Mouse (Mus musculus) hindbrain, embryonic 14.5 days (tissue): ENCODE measurements at regions not wholly inside any gene's neighbourhood (a gene's known extent, or its start where the extent isn't known, plus 50 kb on each side); places are given as distances from the start of the nearest gene placed in this dataset.

Experiments
- ATAC-seq: fragments of 200-750 bp; cut with Nextera tagmentation; 2 replicates; pipeline ENCODE4 v1.8.0; 2017; ENCODE audit warnings: moderate number of reproducible peaks, mild to moderate bottlenecking, moderate TSS enrichment, moderate library complexity; ENCODE audit not compliant: low FRiP score
- DNase-seq: peaks from one replicate; pipeline ENCODE4 v3.0.0-alpha.2; 2015; ENCODE audit warnings: low spot score
- H3K27ac ChIP-seq: fragments of 300-500 bp; sonication (generic); 2 replicates; pipeline ENCODE4 v1.5.1; 2014; ENCODE audit warnings: mild to moderate bottlenecking, moderate library complexity
- H3K27me3 ChIP-seq: fragments of 300-500 bp; sonication (generic); 2 replicates; pipeline ENCODE4 v1.6.1; 2014; ENCODE audit warnings: mild to moderate bottlenecking, low read length, mixed read lengths; ENCODE audit not compliant: control insufficient read depth, insufficient read depth
- H3K36me3 ChIP-seq: fragments of 300-500 bp; sonication (generic); replicated peaks from 2 replicates; pipeline ENCODE4 v1.6.1; 2014; ENCODE audit not compliant: control insufficient read depth, insufficient read depth
- H3K4me1 ChIP-seq: fragments of 300-500 bp; sonication (generic); replicated peaks from 2 replicates; pipeline ENCODE4 v1.6.1; 2014; ENCODE audit warnings: antibody characterized with exemption, low read length, mixed read lengths; ENCODE audit not compliant: control insufficient read depth, insufficient read depth
- H3K4me2 ChIP-seq: fragments of 300-500 bp; sonication (generic); replicated peaks from 2 replicates; pipeline ENCODE4 v1.6.1; 2014; ENCODE audit warnings: mild to moderate bottlenecking, moderate library complexity
- H3K4me3 ChIP-seq: fragments of 300-500 bp; sonication (generic); replicated peaks from 2 replicates; pipeline ENCODE4 v1.5.1; 2014; ENCODE audit warnings: mild to moderate bottlenecking, low read length
- H3K9ac ChIP-seq: fragments of 300-500 bp; sonication (generic); 2 replicates; pipeline ENCODE4 v1.6.1; 2014
- H3K9me3 ChIP-seq: fragments of 300-500 bp; sonication (generic); 2 replicates; pipeline ENCODE4 v1.6.1; 2016; ENCODE audit warnings: low read length; ENCODE audit not compliant: control insufficient read depth
- WGBS: fragments of 180-500 bp; shearing (Covaris S2); extraction: QIAGEN DNeasy Blood & Tissue Kit; methylation state at CpG from one replicate; pipeline ENCODE4 v1.1.7; 2014; 5-methylcytosine and 5-hydroxymethylcytosine counted together

DNA sequence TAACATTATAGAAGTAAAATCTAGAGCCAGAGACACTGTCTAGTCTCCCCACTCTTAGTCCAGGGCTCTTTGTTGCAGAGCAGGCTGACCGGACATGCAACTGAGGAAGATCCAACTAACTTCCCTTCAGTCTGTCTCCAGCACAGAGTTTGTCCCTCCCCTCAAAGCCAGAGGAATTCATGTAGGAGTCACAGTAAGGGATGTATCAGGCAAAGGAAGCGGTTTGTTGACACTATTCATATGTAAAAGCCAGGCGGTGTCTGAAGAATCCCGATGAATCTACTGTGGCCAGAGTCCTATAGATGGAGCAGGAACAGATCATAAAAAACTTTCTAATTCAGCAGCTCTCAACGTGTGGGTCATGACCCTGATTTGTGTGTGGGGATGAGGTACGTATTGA, 179.7 kb upstream of the Foxn2 start:
- no peak overlapping the region for H3K4me3 ChIP-seq
- no peak overlapping the region for H3K9ac ChIP-seq
- H3K36me3 ChIP-seq = no peaks in the 10 kb centered on the region
- no peak for DNase-seq
- peaks cover 5% of the 10 kb centered on the region; the same call in 1 of the 2 replicates for H3K4me1 ChIP-seq
- no peak for ATAC-seq
- H3K4me2 ChIP-seq = no peak overlapping the region
- no peak overlapping the region for H3K27ac ChIP-seq
- no peaks in the 10 kb centered on the region for H3K27me3 ChIP-seq
- WGBS = 45% methylated on average over 6 of the region's 6 CpGs
- no peaks in the 10 kb centered on the region for H3K9me3 ChIP-seq

DNA sequence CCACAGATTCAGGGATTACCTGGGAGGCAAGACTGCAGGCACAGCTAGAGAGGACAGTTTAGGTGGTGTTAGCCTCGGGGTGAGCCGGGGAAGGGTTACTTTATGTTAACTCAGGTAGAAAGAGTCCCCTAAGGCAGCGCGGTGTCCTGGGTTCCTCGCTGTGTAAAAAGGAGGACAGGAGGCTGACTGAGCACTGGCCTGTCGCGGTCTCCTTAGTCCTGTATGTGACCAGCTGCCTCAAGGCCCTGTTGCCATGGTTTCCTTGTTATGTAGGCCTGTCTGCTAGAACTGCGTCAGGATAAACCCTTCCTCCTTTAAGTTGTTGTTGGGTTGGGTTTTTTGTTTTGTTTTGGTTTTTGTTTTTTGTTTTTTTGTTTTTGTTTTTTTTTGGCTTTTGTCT, 179.0 kb upstream of the Foxn2 start:
- H3K9me3 ChIP-seq = no peaks in the 10 kb centered on the region
- H3K9ac ChIP-seq = no peak overlapping the region
- H3K36me3 ChIP-seq = no peaks in the 10 kb centered on the region
- DNase-seq (no peak), ATAC-seq (no peak)
- H3K27me3 ChIP-seq = no peaks in the 10 kb centered on the region
- whole genome bisulfite sequencing = 24% methylated on average over 8 of the region's 8 CpGs
- no peak overlapping the region for H3K4me3 ChIP-seq
- no peak overlapping the region for H3K27ac ChIP-seq
- no peak overlapping the region for H3K4me2 ChIP-seq
- peaks cover 5% of the 10 kb centered on the region; the same call in 1 of the 2 replicates for H3K4me1 ChIP-seq

DNA sequence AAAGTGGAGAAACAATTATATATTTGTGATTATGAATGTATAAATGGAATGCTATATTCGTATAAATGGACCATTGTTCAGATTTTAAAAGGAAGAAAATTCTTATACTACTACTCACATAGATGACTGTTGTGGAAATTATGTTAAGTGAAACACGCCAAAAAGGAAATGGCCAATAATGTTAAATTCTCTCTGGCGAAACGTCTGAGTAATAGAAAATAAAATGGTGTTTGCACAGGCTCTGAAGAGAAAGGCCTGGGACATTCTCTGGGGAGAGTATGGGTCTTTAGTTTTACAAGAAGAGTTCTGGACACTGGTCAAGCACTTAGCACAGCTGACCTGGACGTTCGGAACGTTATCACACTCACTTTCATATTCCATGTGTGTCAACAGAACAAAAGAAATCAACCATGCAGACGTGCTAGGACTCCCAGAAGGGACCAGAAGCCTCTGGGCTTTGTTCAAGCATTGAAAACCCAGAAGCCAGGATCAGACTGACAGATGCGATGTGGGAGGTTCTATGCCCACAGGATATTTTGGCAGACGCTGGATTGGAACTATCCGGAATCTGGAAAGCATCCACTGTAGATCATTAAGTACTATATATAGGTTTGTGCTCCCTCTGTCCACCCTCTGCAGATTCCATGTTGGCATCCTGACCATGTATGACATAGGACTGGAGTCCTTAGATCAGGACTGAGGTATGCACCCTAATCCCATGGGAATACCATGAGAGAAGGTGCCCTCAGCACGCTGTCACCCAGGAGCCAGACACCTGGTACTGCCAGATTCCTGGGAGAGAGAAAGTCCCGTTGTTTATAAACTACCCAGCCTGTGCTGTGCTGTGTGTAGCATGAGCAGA, 178.0 kb upstream of the Foxn2 start:
- Histone ChIP-seq H3K4me3 (no peak overlapping the region), H3K4me1 (0 out of 2 replicates have a peak, but pooled peaks cover under 1% of the 10 kb centered on the region), H3K9ac (no peak overlapping the region), H3K9me3 (peaks cover 8% of the 10 kb centered on the region; the same call in 1 of the 2 replicates), H3K4me2 (no peak overlapping the region), H3K27me3 (no peaks in the 10 kb centered on the region), H3K36me3 (no peaks in the 10 kb centered on the region), H3K27ac (no peak overlapping the region)
- no peak for ATAC-seq
- no peak for DNase-seq
- 55% methylated on average over 13 of the region's 13 CpGs for WGBS

DNA sequence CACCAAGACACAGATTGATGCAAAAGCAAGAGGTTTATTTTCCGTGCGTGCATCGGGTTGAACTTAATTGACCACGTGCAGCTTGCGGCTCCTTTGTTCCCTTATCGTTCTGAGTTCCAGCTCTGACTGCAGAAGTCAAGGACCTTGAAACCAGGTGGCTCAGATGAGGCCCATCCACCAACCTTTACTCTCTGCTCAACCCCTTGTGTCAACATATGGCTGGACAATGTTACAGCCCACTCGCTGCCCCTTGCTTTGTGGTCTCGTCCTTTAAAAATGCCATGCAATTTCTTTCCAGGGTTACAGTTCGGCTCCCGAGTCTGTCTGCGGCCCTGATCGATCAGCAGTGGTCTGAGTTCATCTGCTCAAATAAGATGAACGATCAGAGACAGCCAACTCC, 175.2 kb upstream of the Foxn2 start:
- Histone ChIP-seq H3K4me3 (no peak overlapping the region), H3K4me1 (no peaks in the 10 kb centered on the region), H3K9me3 (peaks cover 11% of the 10 kb centered on the region; the same call in 1 of the 2 replicates), H3K27ac (no peak overlapping the region), H3K9ac (no peak overlapping the region), H3K36me3 (no peaks in the 10 kb centered on the region), H3K27me3 (no peaks in the 10 kb centered on the region), H3K4me2 (no peak overlapping the region)
- DNase-seq = no peak
- 78% methylated on average over 13 of the region's 13 CpGs for WGBS
- ATAC-seq = no peak

DNA sequence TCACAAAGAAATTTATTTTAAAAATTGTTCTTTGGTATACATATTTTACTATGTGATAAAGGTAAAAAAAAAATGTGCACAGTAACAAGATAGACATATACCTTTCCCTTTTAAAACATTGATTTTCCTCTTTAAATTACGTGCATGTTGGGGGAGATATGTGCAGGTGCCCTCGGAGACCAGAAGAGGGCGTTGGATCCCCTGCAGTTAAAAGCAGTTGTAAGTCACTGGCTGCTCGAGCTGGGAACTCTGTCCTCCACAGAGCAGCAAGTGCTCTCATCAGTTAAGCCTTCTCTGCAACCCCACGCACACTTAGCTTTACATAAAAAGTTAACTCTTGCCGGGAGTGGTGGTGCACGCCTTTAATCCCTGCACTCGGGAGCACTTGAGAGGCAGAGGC, 172.3 kb upstream of the Foxn2 start:
- DNase-seq (no peak), ATAC-seq (no peak)
- H3K9me3 ChIP-seq = peaks cover 11% of the 10 kb centered on the region; the same call in 1 of the 2 replicates
- H3K27me3 ChIP-seq = no peaks in the 10 kb centered on the region
- no peak overlapping the region for H3K4me2 ChIP-seq
- H3K27ac ChIP-seq = no peak overlapping the region
- no peak overlapping the region for H3K4me3 ChIP-seq
- no peak overlapping the region for H3K9ac ChIP-seq
- no peaks in the 10 kb centered on the region for H3K4me1 ChIP-seq
- no peaks in the 10 kb centered on the region for H3K36me3 ChIP-seq
- WGBS = 89% methylated on average over 8 of the region's 8 CpGs

DNA sequence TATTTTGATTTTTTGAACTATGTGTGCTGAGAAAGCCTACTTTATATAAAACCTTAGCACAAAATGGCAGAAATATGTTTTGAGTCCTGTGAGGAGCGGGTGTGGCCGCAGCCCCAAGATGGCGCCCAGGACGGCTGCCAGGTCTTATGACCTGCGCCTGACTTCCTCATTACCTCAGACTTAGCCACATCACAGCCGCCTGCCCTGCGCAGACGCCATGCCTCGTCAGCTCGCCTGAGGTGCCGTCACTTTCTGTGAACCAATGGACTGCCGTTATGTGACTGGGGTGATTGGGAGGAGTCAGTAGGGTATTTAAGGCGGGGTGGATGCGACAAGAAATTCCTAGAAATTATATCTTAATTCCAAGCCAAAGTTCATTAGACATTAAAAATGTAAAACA, 171.7 kb upstream of the Foxn2 start:
- Histone ChIP-seq H3K4me3 (no peak overlapping the region), H3K9me3 (peaks cover 11% of the 10 kb centered on the region; the same call in 1 of the 2 replicates), H3K27me3 (no peaks in the 10 kb centered on the region), H3K27ac (no peak overlapping the region), H3K36me3 (no peaks in the 10 kb centered on the region), H3K4me1 (no peaks in the 10 kb centered on the region), H3K9ac (no peak overlapping the region), H3K4me2 (no peak overlapping the region)
- no peak for ATAC-seq
- WGBS = 96% methylated on average over 14 of the region's 14 CpGs
- no peak for DNase-seq

DNA sequence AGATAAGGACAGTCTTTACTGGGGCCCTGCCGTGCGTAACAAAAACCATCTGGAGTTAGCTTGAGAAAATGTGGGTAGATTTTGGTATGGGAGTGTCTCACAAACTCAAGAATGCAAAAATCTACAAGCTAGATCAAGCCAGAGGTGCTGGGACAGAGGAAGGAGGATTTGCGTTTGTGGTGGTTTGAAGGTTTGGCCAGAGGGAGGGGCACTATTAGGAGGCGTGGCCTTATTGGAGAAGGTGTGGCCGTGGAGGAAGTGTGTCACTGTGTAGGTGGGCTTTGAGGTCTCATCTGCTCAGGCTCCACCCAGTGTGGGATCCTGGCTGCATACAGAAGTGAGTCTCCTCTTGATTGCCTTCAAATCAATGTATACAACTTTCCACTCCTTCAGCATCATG, 169.6 kb upstream of the Foxn2 start:
- ATAC-seq = no peak
- Histone ChIP-seq H3K27me3 (no peaks in the 10 kb centered on the region), H3K4me1 (peaks cover 10% of the 10 kb centered on the region), H3K36me3 (no peaks in the 10 kb centered on the region), H3K9me3 (peaks cover 11% of the 10 kb centered on the region; the same call in 1 of the 2 replicates), H3K9ac (no peak overlapping the region), H3K4me2 (no peak overlapping the region), H3K4me3 (no peak overlapping the region), H3K27ac (no peak overlapping the region)
- WGBS = 92% methylated on average over 5 of the region's 5 CpGs
- DNase-seq = no peak

DNA sequence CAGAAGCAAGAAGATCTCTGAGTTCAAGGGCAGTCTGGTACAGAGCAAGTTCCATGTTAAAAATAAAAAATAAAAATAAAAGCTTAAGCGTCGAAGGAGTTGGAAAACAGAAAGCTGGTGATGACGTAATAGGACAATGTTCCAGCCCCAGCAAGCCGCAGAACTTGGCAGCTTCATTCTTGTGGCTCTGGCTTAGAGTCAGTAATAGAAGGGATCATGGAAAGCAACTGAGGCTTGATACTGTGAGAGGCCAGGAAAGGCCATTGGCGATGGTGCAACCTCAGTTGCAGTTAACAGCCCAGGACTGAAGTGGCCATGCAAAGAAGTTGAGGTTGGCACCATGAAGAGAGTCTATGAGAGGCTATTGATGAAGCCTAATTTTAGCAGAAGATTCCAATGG, 168.3 kb upstream of the Foxn2 start:
- no peak overlapping the region for H3K9ac ChIP-seq
- H3K4me2 ChIP-seq = no peak overlapping the region
- ATAC-seq (no peak), DNase-seq (no peak)
- H3K9me3 ChIP-seq = peaks cover 7% of the 10 kb centered on the region; the same call in 1 of the 2 replicates
- no peaks in the 10 kb centered on the region for H3K27me3 ChIP-seq
- H3K36me3 ChIP-seq = no peaks in the 10 kb centered on the region
- H3K4me3 ChIP-seq = no peak overlapping the region
- H3K4me1 ChIP-seq = peaks cover 10% of the 10 kb centered on the region
- H3K27ac ChIP-seq = no peak overlapping the region
- WGBS = 97% methylated on average over 5 of the region's 5 CpGs

DNA sequence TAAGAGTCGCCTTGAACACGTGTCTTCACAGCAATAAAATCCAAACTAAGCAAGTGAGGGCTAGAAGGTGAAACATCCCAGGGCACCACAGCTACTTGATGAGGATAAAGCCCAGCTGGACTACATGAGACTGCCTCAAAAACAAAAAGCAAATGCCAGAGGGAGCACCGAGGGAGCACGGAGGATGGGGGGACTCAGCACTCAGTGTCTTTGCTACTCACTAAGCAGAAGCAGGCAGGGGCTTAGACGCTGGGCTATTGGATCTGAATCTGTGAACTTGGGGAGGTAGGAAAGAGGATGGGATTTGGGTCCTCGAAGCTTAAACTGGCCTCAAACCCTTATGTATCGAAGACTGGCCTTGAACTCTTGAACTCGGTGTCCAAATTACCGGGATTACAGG, 167.0 kb upstream of the Foxn2 start:
- H3K9me3 ChIP-seq = no peaks in the 10 kb centered on the region
- ATAC-seq = no peak
- no peaks in the 10 kb centered on the region for H3K27me3 ChIP-seq
- no peak overlapping the region for H3K4me2 ChIP-seq
- H3K4me1 ChIP-seq = peaks cover 10% of the 10 kb centered on the region
- H3K9ac ChIP-seq = no peak overlapping the region
- H3K4me3 ChIP-seq = no peak overlapping the region
- no peak for DNase-seq
- H3K27ac ChIP-seq = peak overlapping the region; percentile 82
- WGBS = 91% methylated on average over 9 of the region's 9 CpGs
- no peaks in the 10 kb centered on the region for H3K36me3 ChIP-seq
